Mouse (Mus musculus): ENCODE data around the gene Kcnj15.
A peak's percentile ranks its signal among the peaks of the same experiment; 100 is the strongest.

Gene Kcnj15

GRCm38 (mm10) chr16:95292843-95293505, 35.6 kb downstream of the Kcnj15 start:
- no peak for DNase-seq (ENCODE audit: low read depth)

GRCm38 (mm10) chr16:95297651-95298050, 40.3 kb downstream of the Kcnj15 start:
- DNase-seq (ENCODE audit: low read depth), result no peak

GRCm38 (mm10) chr16:95301667-95302066, 44.3 kb downstream of the Kcnj15 start:
- DNase-seq (ENCODE audit: low read depth), result no peak

GRCm38 (mm10) chr16:95303676-95304075, 46.3 kb downstream of the Kcnj15 start:
- DNase-seq (ENCODE audit: low read depth), result peak; percentile 54

GRCm38 (mm10) chr16:95307823-95308360, 50.5 kb downstream of the Kcnj15 start:
- no peak for DNase-seq (ENCODE audit: low read depth)

GRCm38 (mm10) chr16:95321945-95322625, 64.7 kb downstream of the Kcnj15 start:
- DNase-seq (ENCODE audit: low read depth), result no peak

GRCm38 (mm10) chr16:95332159-95332558, 74.8 kb downstream of the Kcnj15 start:
- DNase-seq (ENCODE audit: low read depth), result no peak

- peak; percentile 93 for DNase-seq (ENCODE audit: low read depth)
These were observed 83.8 kb downstream of the Kcnj15 start for GRCm38 (mm10) chr16:95340885-95341791.

GRCm38 (mm10) chr16:95342030-95342429, 84.7 kb downstream of the Kcnj15 start:
- peak; percentile 42 for DNase-seq (ENCODE audit: low read depth)

- no peak for DNase-seq (ENCODE audit: low read depth)
These were observed 87.6 kb downstream of the Kcnj15 start for GRCm38 (mm10) chr16:95344961-95345360.

GRCm38 (mm10) chr16:95345882-95346281, 88.5 kb downstream of the Kcnj15 start:
- DNase-seq (ENCODE audit: low read depth), result peak; percentile 87

- DNase-seq (ENCODE audit: low read depth), result no peak
These were observed 89.8 kb downstream of the Kcnj15 start for GRCm38 (mm10) chr16:95347202-95347601.

- DNase-seq (ENCODE audit: low read depth), result no peak
These were observed 91.2 kb downstream of the Kcnj15 start for GRCm38 (mm10) chr16:95348555-95348954.

- no peak for DNase-seq (ENCODE audit: low read depth)
These were observed 92.0 kb downstream of the Kcnj15 start for GRCm38 (mm10) chr16:95349344-95349743.

GRCm38 (mm10) chr16:95349745-95350144, 92.4 kb downstream of the Kcnj15 start:
- no peak for DNase-seq (ENCODE audit: low read depth)

Measured in naive thymus-derived CD4-positive, alpha-beta T cell, adult 2 months (primary cell).